Mouse (Mus musculus) forebrain, embryonic 10.5 days (tissue): ENCODE measurements at regions not wholly inside any gene's neighbourhood (a gene's known extent, or its start where the extent isn't known, plus 50 kb on each side); places are given as distances from the start of the nearest gene placed in this dataset.

ENCODE experiments used
- DNase-seq: peaks from one replicate; pipeline ENCODE4 v3.0.0-alpha.2; 2017; ENCODE audit warnings: low spot score; ENCODE audit errors: extremely low spot score
- H3K27ac ChIP-seq: fragments of 300-500 bp; sonication (generic); 2 replicates; pipeline ENCODE4 v1.5.1; 2016; ENCODE audit warnings: mild to moderate bottlenecking
- H3K27me3 ChIP-seq: fragments of 300-500 bp; sonication (generic); 2 replicates; pipeline ENCODE4 v1.6.1; 2016; ENCODE audit warnings: mild to moderate bottlenecking; ENCODE audit not compliant: poor library complexity, severe bottlenecking
- H3K36me3 ChIP-seq: fragments of 300-500 bp; sonication (generic); replicated peaks from 2 replicates; pipeline ENCODE4 v1.6.1; 2016; ENCODE audit warnings: mild to moderate bottlenecking, moderate library complexity
- H3K4me1 ChIP-seq: fragments of 300-500 bp; sonication (generic); 2 replicates; pipeline ENCODE4 v1.6.1; 2016
- H3K4me3 ChIP-seq: fragments of 300-500 bp; sonication (generic); 2 replicates; pipeline ENCODE4 v1.5.1; 2016; ENCODE audit warnings: mild to moderate bottlenecking, moderate library complexity
- H3K9me3 ChIP-seq: fragments of 300-500 bp; sonication (generic); 2 replicates; pipeline ENCODE4 v1.6.1; 2016; ENCODE audit warnings: mild to moderate bottlenecking, moderate library complexity
- WGBS: fragments of 180-500 bp; shearing (Covaris S2); methylation state at CpG from one replicate; pipeline ENCODE4 v1.1.7; 2016; 5-methylcytosine and 5-hydroxymethylcytosine counted together

DNA sequence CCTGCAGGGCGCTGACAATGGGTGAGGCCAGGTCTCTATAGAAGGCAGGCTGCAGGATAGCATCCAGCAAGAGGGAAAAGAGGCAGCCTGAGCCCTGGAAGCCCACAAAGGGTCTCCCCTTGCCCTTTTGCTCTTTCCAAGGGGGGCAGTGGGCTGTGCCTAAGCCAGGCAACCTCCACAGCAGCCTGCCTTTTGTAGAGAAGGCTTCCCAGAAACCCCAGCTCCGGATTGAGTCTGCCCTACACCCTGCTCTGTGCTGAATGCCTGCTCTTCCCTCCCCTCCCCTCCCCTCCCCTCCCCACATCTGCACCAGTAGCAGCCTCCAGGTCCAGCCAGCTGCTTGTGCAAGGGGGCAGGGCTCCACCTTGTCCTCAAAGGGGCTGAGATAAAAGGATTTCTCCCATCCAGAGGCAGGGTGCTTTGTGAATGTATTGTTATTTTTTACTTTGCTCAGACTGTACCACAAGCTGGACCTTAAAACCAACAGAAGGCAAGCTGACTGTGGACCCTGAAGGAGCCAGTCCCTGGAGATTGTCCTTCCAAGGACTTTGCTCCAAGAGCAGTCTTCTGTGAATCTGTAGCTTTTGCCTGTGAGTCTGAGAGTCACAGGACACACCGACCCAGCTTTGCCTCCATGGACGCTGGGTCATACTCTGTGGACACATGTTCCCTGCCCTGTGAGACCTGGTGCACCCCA lies 186.8 kb downstream of the Irx2 start:
- H3K27me3 ChIP-seq, result peaks cover 100% of the 10 kb centered on the region
- DNase-seq, result peak; percentile 63
- WGBS, result 0% methylated on average over 4 of the region's 4 CpGs
- H3K27ac ChIP-seq, result peak overlapping the region; percentile 72
- H3K36me3 ChIP-seq, result no peaks in the 10 kb centered on the region
- peak overlapping the region; percentile 27; the same call in 1 of the 2 replicates for H3K4me3 ChIP-seq
- H3K4me1 ChIP-seq, result peaks cover 41% of the 10 kb centered on the region
- H3K9me3 ChIP-seq, result peaks cover 6% of the 10 kb centered on the region; the same call in 1 of the 2 replicates

- Histone ChIP-seq H3K9me3 (peaks cover 6% of the 10 kb centered on the region; the same call in 1 of the 2 replicates), H3K27me3 (peaks cover 99% of the 10 kb centered on the region), H3K4me1 (peaks cover 41% of the 10 kb centered on the region), H3K36me3 (no peaks in the 10 kb centered on the region), H3K4me3 (peak overlapping the region; percentile 27), H3K27ac (peak overlapping the region; percentile 72)
- peak; percentile 29 for DNase-seq
- 3% methylated on average over 18 of the region's 18 CpGs for WGBS
Observed at GRCm38 (mm10) chr13:72815933-72816553, 187.4 kb downstream of the Irx2 start.

DNA sequence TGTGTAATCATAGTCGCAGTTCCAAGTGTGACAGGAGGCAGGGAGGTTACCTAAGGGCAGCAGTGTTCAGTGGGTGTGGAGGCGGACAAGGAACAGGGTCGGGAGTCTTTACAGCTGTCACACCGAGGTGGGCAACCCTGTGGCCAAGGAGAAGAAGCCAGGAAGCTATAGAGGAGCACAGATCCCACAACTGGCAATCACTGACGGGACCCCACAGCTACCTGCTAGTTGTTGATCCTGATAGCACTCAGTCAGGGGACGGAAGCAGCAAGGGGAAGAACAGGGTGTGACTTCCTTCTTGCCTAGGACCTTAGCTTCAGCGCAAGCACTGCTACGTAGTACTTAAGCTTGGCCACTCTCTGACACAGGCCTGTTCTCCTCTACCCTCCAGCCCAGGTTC lies 188.2 kb downstream of the Irx2 start:
- Histone ChIP-seq H3K36me3 (no peaks in the 10 kb centered on the region), H3K9me3 (peaks cover 6% of the 10 kb centered on the region; the same call in 1 of the 2 replicates), H3K4me3 (peak overlapping the region; percentile 27; the same call in 1 of the 2 replicates), H3K4me1 (peaks cover 41% of the 10 kb centered on the region), H3K27ac (peak overlapping the region; percentile 53; the same call in 1 of the 2 replicates), H3K27me3 (peaks cover 99% of the 10 kb centered on the region)
- WGBS, result 5% methylated on average over 8 of the region's 8 CpGs
- DNase-seq, result no peak

- WGBS, result 6% methylated on average over 2 of the region's 2 CpGs
- Histone ChIP-seq H3K9me3 (peaks cover 6% of the 10 kb centered on the region; the same call in 1 of the 2 replicates), H3K36me3 (no peaks in the 10 kb centered on the region), H3K4me1 (peaks cover 41% of the 10 kb centered on the region), H3K4me3 (no peak overlapping the region), H3K27me3 (peaks cover 99% of the 10 kb centered on the region), H3K27ac (no peak overlapping the region)
- no peak for DNase-seq
Observed at GRCm38 (mm10) chr13:72817521-72817920, 188.9 kb downstream of the Irx2 start.

- no peak for DNase-seq
- Histone ChIP-seq H3K27ac (no peak overlapping the region), H3K27me3 (peaks cover 99% of the 10 kb centered on the region)
Observed at GRCm38 (mm10) chr13:72817930-72818329, 189.3 kb downstream of the Irx2 start.

GRCm38 (mm10) chr13:72826613-72827012 lies 198.0 kb downstream of the Irx2 start:
- no peak for DNase-seq

More at GRCm38 (mm10) chr13:72817930-72818329, 189.3 kb downstream of the Irx2 start:
- WGBS, result 13% methylated on average over 6 of the region's 6 CpGs
- Histone ChIP-seq H3K9me3 (peaks cover 6% of the 10 kb centered on the region; the same call in 1 of the 2 replicates), H3K4me1 (peaks cover 41% of the 10 kb centered on the region), H3K4me3 (no peak overlapping the region), H3K36me3 (no peaks in the 10 kb centered on the region)

GRCm38 (mm10) chr13:72829331-72829730 lies 200.7 kb downstream of the Irx2 start:
- Histone ChIP-seq H3K27ac (no peak overlapping the region), H3K36me3 (no peaks in the 10 kb centered on the region), H3K4me1 (no peaks in the 10 kb centered on the region), H3K27me3 (peaks cover 54% of the 10 kb centered on the region), H3K9me3 (no peaks in the 10 kb centered on the region), H3K4me3 (no peak overlapping the region)
- 84% methylated on average over 3 of the region's 3 CpGs for WGBS
- DNase-seq, result no peak

More at GRCm38 (mm10) chr13:72826613-72827012, 198.0 kb downstream of the Irx2 start:
- no peak overlapping the region for H3K27ac ChIP-seq
- H3K4me1 ChIP-seq, result no peaks in the 10 kb centered on the region
- H3K27me3 ChIP-seq, result peaks cover 80% of the 10 kb centered on the region
- no peak overlapping the region for H3K4me3 ChIP-seq
- no peaks in the 10 kb centered on the region for H3K36me3 ChIP-seq
- 79% methylated on average over 3 of the region's 3 CpGs for WGBS
- no peaks in the 10 kb centered on the region for H3K9me3 ChIP-seq

- peaks cover 11% of the 10 kb centered on the region for H3K4me1 ChIP-seq
- DNase-seq, result no peak
- H3K27me3 ChIP-seq, result peaks cover 39% of the 10 kb centered on the region
- 0 out of 2 replicates have a peak overlapping the region, but pooled peaks have one; percentile 4 for H3K27ac ChIP-seq
- WGBS, result 96% methylated on average over 2 of the region's 2 CpGs
- no peaks in the 10 kb centered on the region for H3K36me3 ChIP-seq
- H3K4me3 ChIP-seq, result no peak overlapping the region
- no peaks in the 10 kb centered on the region for H3K9me3 ChIP-seq
Observed at GRCm38 (mm10) chr13:72833326-72833725, 204.7 kb downstream of the Irx2 start.

GRCm38 (mm10) chr13:72837016-72837415 lies 208.4 kb downstream of the Irx2 start:
- Histone ChIP-seq H3K9me3 (no peaks in the 10 kb centered on the region), H3K4me3 (no peak overlapping the region), H3K27me3 (peaks cover 21% of the 10 kb centered on the region), H3K4me1 (peaks cover 11% of the 10 kb centered on the region), H3K36me3 (no peaks in the 10 kb centered on the region), H3K27ac (no peak overlapping the region)
- 68% methylated on average over 9 of the region's 9 CpGs for WGBS
- DNase-seq, result no peak

- Histone ChIP-seq H3K27ac (no peak overlapping the region), H3K27me3 (no peaks in the 10 kb centered on the region), H3K4me1 (peaks cover 5% of the 10 kb centered on the region; the same call in 1 of the 2 replicates), H3K4me3 (no peak overlapping the region), H3K9me3 (no peaks in the 10 kb centered on the region), H3K36me3 (no peaks in the 10 kb centered on the region)
- no peak for DNase-seq
- 77% methylated on average over 4 of the region's 4 CpGs for WGBS
Observed at GRCm38 (mm10) chr13:72848097-72848496, 219.5 kb downstream of the Irx2 start.

DNA sequence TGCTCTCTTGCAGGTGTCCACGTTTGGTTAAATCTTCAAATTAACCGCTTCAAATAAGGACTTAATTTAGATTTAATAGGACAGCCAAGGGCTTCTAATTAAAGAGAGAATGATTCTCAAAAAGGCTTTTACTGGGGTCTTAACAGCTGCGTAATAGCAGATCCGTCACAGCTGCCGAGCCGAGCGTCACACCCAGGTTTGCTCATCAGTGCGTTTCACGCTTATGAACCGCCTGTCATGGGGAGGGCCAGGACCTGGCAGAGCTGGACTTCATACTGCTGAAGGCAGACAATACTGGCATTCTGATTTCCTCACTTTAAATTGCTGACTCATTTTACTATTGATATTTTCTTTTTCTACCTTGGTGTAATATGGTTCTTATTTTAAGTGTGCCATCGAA lies 221.2 kb downstream of the Irx2 start:
- no peaks in the 10 kb centered on the region for H3K27me3 ChIP-seq
- H3K4me3 ChIP-seq, result no peak overlapping the region
- H3K36me3 ChIP-seq, result no peaks in the 10 kb centered on the region
- H3K9me3 ChIP-seq, result no peaks in the 10 kb centered on the region
- WGBS, result 69% methylated on average over 11 of the region's 11 CpGs
- no peak for DNase-seq
- peaks cover 5% of the 10 kb centered on the region; the same call in 1 of the 2 replicates for H3K4me1 ChIP-seq
- no peak overlapping the region for H3K27ac ChIP-seq

- H3K4me3 ChIP-seq, result no peak overlapping the region
- no peaks in the 10 kb centered on the region for H3K27me3 ChIP-seq
- DNase-seq, result no peak
- no peaks in the 10 kb centered on the region for H3K9me3 ChIP-seq
- 73% methylated on average over 4 of the region's 4 CpGs for WGBS
- no peaks in the 10 kb centered on the region for H3K36me3 ChIP-seq
- peaks cover 5% of the 10 kb centered on the region; the same call in 1 of the 2 replicates for H3K4me1 ChIP-seq
- no peak overlapping the region for H3K27ac ChIP-seq
Observed at GRCm38 (mm10) chr13:72852896-72853295, 224.3 kb downstream of the Irx2 start.

- Histone ChIP-seq H3K4me3 (no peak overlapping the region), H3K27ac (no peak overlapping the region), H3K27me3 (no peaks in the 10 kb centered on the region), H3K36me3 (no peaks in the 10 kb centered on the region), H3K9me3 (no peaks in the 10 kb centered on the region), H3K4me1 (no peaks in the 10 kb centered on the region)
- no peak for DNase-seq
Observed at GRCm38 (mm10) chr13:72875921-72876320, 247.3 kb downstream of the Irx2 start.
